Mouse (Mus musculus): Measurements from ENCODE around the gene Hp1bp3.

DNA sequence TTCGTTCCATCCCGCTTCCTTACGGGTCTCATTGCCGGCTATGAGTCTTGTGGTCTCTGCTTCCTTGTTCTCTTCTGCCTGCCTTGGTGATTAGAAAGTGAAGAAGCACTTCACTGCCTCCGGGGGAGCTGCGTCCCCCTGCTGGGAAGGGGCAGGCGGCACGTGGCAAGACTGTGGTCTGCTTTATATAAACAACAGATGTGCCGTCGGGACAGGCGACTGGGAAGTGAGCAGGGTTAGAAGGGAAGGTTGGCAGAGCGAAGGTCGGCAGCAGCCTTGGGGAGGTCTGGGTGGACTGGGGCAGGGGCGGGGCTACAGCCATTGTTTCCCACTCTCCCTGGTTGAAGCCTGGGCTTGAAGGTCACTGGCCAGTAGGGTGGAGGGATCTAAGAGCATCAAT lies 35.7 kb downstream of the Hp1bp3 start:
- no peak for TF ChIP-seq POLR2A (IDR thresholded peaks at IDR 0.05; ENCODE audit: insufficient read depth, low read length)
- no peak for TF ChIP-seq CTCF (IDR thresholded peaks at IDR 0.05; ENCODE audit: low read depth, low read length)
- TF ChIP-seq EP300 (IDR thresholded peaks at IDR 0.05; ENCODE audit: insufficient read depth, low read depth, low read length), result peak; percentile 88

All from ES-Bruce4 (cell line).